Mouse (Mus musculus) mesoderm, embryonic 11.5 days (tissue): Measurements from ENCODE around the gene Apol9b.

Experiments used
- DNase-seq: peaks from one replicate; pipeline ENCODE4 v3.0.0-alpha.2; 2012; ENCODE audit warnings: low read depth, low spot score

Apol9b gene

GRCm38 (mm10) chr15:77746326-77746725 lies 17.5 kb downstream of the Apol9b start:
- DNase-seq = no peak

GRCm38 (mm10) chr15:77748414-77748813 lies 19.6 kb downstream of the Apol9b start:
- no peak for DNase-seq

- no peak for DNase-seq
Measured at GRCm38 (mm10) chr15:77749717-77750116, 20.9 kb downstream of the Apol9b start.

GRCm38 (mm10) chr15:77750461-77750860 lies 21.6 kb downstream of the Apol9b start:
- no peak for DNase-seq

GRCm38 (mm10) chr15:77752443-77752842 lies 23.6 kb downstream of the Apol9b start:
- DNase-seq = no peak

GRCm38 (mm10) chr15:77755132-77755531 lies 26.3 kb downstream of the Apol9b start:
- no peak for DNase-seq

GRCm38 (mm10) chr15:77756081-77756480 lies 27.2 kb downstream of the Apol9b start:
- DNase-seq = no peak

- peak; percentile 69 for DNase-seq
Measured at GRCm38 (mm10) chr15:77756848-77757247, 28.0 kb downstream of the Apol9b start, which contains the start of gene Apol8. Gene Apol8, minus strand, starts transcription at chr15:77757003.

GRCm38 (mm10) chr15:77757586-77758226 lies 28.9 kb downstream of the Apol9b start:
- no peak for DNase-seq

- DNase-seq = no peak
Measured at GRCm38 (mm10) chr15:77760037-77760436, 31.2 kb downstream of the Apol9b start.

GRCm38 (mm10) chr15:77761083-77761482 lies 32.2 kb downstream of the Apol9b start:
- no peak for DNase-seq

GRCm38 (mm10) chr15:77761561-77762380 lies 32.9 kb downstream of the Apol9b start:
- peak; percentile 60 for DNase-seq

GRCm38 (mm10) chr15:77763050-77763449 lies 34.2 kb downstream of the Apol9b start:
- no peak for DNase-seq

- no peak for DNase-seq
Measured at GRCm38 (mm10) chr15:77763702-77764101, 34.9 kb downstream of the Apol9b start.

- no peak for DNase-seq
Measured at GRCm38 (mm10) chr15:77764391-77765006, 35.7 kb downstream of the Apol9b start.

GRCm38 (mm10) chr15:77765484-77766093 lies 36.8 kb downstream of the Apol9b start:
- no peak for DNase-seq

GRCm38 (mm10) chr15:77766981-77767380 lies 38.1 kb downstream of the Apol9b start:
- DNase-seq = no peak

GRCm38 (mm10) chr15:77770341-77770740 lies 41.5 kb downstream of the Apol9b start:
- no peak for DNase-seq

GRCm38 (mm10) chr15:77770942-77771341 lies 42.1 kb downstream of the Apol9b start:
- DNase-seq = no peak

GRCm38 (mm10) chr15:77773099-77773915 lies 44.5 kb downstream of the Apol9b start:
- no peak for DNase-seq

- DNase-seq = no peak
Measured at GRCm38 (mm10) chr15:77774303-77774702, 45.5 kb downstream of the Apol9b start.
